Mouse (Mus musculus) right cerebral cortex, adult 2 months (tissue): ENCODE measurements around the gene Rps6kl1.

ENCODE experiments used
- DNase-seq, 2 experiments: peaks; one replicate each; pipeline ENCODE4 v3.0.0; 2021 to 2022; ENCODE audit warnings: low spot score in 2 of 2

Gene Rps6kl1

DNA sequence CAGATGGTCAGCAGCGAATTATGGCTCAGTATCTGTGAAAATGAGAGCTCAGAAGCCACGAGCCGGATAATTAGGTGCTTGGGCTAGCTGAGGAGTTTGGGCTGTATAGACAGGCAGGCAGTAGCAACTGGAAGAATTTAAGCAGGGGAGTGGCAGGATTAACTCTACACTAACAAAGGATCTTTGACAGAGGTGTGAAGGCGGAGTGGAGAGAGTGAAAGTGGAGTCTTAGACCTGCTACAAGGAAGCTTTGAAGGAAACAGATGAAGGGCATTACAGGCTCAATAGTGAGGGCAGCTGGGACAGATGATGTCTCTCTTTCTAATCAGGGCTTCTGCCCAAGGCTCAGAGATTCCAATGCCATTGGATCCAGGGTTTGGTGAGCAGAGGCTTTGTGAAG is 41.6 kb downstream of the Rps6kl1 start:
- DNase-seq: no peak

- no peak for DNase-seq
Observed at GRCm38 (mm10) chr12:85108643-85109042, 42.4 kb downstream of the Rps6kl1 start.

DNA sequence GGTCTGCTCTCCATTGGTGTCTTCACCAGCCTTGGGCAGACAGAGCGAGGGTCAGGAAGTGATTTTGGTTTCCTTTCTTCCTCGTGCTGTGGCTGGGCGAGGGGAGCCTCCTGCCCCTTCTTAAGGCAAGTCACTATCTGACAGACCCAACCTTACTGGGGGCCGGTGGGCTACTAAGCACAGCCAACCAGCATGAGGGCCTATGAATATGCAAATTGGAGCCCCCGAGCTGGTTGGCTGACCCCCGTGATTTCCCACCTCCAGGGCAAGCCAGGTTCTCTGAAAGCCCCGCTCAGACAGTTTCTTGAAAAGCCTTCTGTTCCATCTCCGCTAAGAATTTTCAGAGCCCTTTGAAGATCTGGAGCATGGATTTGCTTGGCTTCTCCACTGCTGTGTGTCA is 44.8 kb downstream of the Rps6kl1 start:
- DNase-seq: no peak

- DNase-seq: no peak
Observed at GRCm38 (mm10) chr12:85104789-85105188, 46.3 kb downstream of the Rps6kl1 start.

DNA sequence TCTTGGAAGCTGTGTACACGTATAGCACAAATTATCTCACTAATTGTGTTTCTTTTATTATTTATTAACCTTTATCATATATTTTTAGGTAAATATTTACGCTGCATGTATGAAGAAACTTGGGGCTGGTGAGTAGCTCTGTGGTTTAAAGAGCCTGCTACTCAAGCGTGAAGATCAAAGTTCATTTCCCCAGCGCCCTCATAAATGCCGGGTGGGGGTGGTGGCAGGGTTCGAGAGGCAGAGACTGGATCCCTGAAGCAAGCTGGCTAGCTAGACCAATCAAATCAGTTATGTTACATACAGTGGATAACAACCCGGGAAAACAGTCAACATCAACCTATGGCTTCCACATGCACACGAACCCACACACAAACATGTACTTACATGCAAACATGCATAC is 48.0 kb downstream of the Rps6kl1 start:
- no peak for DNase-seq

DNA sequence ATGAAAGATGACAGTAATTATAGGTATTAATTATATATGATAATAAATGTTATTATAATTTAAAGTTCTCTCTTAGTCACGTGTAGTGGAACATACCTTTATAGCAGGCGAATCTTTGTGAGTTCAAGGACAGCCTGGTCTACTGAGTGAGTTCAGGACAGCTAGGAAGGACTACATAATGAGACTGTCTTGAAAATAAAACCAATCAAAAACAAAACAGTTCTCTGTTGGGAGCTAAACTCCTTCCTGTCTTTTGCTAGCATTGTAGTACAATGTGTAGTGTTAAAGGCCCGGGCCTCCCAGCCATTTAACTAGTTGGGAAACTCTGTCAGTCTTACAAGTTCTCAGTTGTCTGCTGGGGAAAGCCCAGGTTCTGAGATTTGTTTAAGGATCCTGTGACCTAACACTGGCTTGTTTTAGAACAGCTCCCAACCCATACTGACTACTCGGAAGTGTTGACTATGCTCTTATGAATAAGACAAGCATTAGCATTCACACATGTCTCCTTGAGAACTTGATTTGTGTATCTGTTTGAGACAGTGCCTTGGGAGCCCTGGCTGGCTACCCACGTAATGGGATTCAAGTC is 49.5 kb downstream of the Rps6kl1 start:
- no peak for DNase-seq

GRCm38 (mm10) chr12:85101001-85101400 is 50.1 kb downstream of the Rps6kl1 start:
- no peak for DNase-seq

- no peak for DNase-seq
Observed at GRCm38 (mm10) chr12:85095859-85096258, 55.2 kb downstream of the Rps6kl1 start.

DNA sequence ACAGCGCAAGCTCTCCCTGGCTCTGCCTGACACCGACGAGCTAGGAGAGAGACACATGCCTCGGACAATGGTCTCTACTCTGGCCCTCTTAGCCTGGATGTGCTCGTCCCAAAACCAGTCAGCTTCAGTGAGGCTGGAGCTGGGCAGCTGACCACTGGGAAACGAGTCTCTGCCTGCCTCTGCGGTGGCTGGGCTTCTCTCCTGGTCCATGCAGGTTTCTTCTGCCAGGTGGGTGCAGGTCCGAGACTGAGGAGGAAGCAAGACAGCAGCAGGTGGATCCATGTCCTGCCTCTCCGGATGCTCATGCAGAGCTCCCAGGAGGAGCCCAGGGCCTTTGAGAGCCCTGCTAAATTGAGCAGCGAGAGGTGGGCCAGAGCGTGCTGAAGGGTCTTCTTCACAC is 55.9 kb downstream of the Rps6kl1 start:
- no peak for DNase-seq

DNA sequence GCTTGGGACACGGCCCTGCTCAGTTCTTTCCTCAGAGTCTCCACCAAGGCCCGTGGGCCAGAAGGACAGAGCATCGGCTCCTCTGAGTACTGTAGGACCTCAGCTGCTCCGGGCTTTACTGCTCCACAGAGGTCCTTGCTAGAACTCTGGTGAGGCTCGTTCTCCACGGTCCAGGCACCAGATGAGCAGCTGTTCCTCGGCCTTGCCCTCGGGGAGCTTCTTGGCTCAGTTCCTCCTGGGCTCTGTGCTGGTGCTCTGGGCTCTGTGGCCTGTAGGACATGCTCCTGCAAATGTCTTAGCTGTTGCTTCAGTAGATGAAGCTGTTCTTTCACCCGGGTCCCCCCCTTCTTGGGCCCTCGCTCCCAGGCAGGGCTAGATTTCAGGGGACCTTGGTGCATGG is 56.4 kb downstream of the Rps6kl1 start:
- no peak for DNase-seq

GRCm38 (mm10) chr12:85094010-85094409 is 57.1 kb downstream of the Rps6kl1 start:
- DNase-seq: peak; percentile 68 to 73

GRCm38 (mm10) chr12:85092214-85092613 is 58.9 kb downstream of the Rps6kl1 start:
- DNase-seq: peak; percentile 61 to 70

GRCm38 (mm10) chr12:85091190-85091589 is 59.9 kb downstream of the Rps6kl1 start:
- no peak for DNase-seq

DNA sequence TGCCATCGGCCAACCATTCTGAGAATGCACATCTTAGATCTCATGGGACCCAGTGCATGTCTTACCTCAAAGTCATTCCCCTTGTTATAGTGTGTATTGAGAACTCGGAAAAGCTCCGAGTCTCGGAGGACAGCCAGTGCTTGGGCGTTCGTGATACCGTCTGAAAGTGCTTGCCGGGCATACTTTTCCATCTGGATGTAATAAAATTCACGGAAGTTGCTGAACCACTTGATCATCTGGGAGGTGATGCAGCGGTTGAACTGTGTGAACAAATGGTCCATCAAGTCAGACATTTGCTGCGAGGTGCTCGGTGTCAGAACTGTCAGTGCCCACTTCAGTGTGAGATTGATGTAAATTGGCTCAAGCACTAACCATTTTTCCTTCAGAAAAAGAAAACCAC is 63.2 kb downstream of the Rps6kl1 start:
- DNase-seq: no peak
